Mouse (Mus musculus) adrenal gland, postnatal 36 days (tissue): ENCODE measurements around the gene Trim37. TPM values are rescaled to one million over a fixed set of nuclear protein-coding genes. Genes with fewer than 3 reads are reported as not detected.

ENCODE experiments used
- microRNA-seq: library from miRNA; unstranded; fragments of <30 nt; microRNA quantifications from one replicate; pipeline ENCODE4 v1.2.0, GENCODE M21; 2021
- total RNA-seq, 2 experiments: library from RNA; stranded (reverse); gene quantifications; 2 replicates each; pipeline ENCODE4 v1.2.3; 2021

The Trim37 gene
- total RNA-seq, 2 experiments from 2014 or later, result 16.4 to 18.5 TPM

Small RNAs within 50 kb of the gene (microRNA-seq; reads per million reads assigned to microRNA genes)
- 794 reads per million, percentile 76 among the genes with 10 or more reads in this experiment for gene Mir301

Other genes with a start within 250 kb of the Trim37 start
- 10 to 100 TPM; 12.2 to 39.6 TPM for gene Ypel2, start 133.4 kb upstream of the Trim37 start, total RNA-seq
- 1 to 10 TPM; 4.2 to 4.5 TPM for gene Gdpd1, start 53.0 kb upstream of the Trim37 start, total RNA-seq
- gene Smg8, start 40.3 kb upstream of the Trim37 start, total RNA-seq, result 10 to 100 TPM; 19.5 to 19.6 TPM
- 1 to 10 TPM; 1.3 to 1.8 TPM for gene Prr11, start 18.4 kb upstream of the Trim37 start, total RNA-seq
- 1 to 10 TPM; 7.5 to 7.6 TPM for gene Ska2, start 17.8 kb upstream of the Trim37 start, total RNA-seq
- gene Ppm1e, start 231.9 kb downstream of the Trim37 start, total RNA-seq, result 10 to 100 TPM; 22.2 to 26.7 TPM